Mouse (Mus musculus) bone marrow macrophage, adult 2 months (primary cell): ENCODE measurements around the gene Smok3a. TPM values are rescaled to one million over a fixed set of nuclear protein-coding genes. Genes with fewer than 3 reads are reported as not detected.
"Not testable (repeated sequence)": the region's sequence is repeated elsewhere in the genome, so short reads cannot be mapped to it uniquely, and the experiment has no call there.

ENCODE experiments used
- H3K27ac ChIP-seq: 2 replicates; pipeline ENCODE4 v1.5.1; 2012; ENCODE audit warnings: low read depth, low read length; ENCODE audit not compliant: insufficient read depth
- H3K4me1 ChIP-seq: 2 replicates; pipeline ENCODE4 v1.6.1; 2012; ENCODE audit warnings: low read length; ENCODE audit not compliant: control insufficient read depth, insufficient read depth
- H3K4me3 ChIP-seq: 2 replicates; pipeline ENCODE4 v1.5.1; 2012; ENCODE audit warnings: mild to moderate bottlenecking, low read length, moderate library complexity; ENCODE audit not compliant: insufficient read depth
- CTCF ChIP-seq: IDR thresholded peaks from 2 replicates; pipeline ENCODE4 v1.5.1; 2012; ENCODE audit warnings: low read depth, mild to moderate bottlenecking, low read length, moderate library complexity
- POLR2A ChIP-seq: IDR thresholded peaks from 2 replicates; pipeline ENCODE4 v1.6.1; 2012; ENCODE audit warnings: mild to moderate bottlenecking, low read depth, low read length, borderline replicate concordance
- polyA plus RNA-seq: library from polyadenylated mRNA; stranded (reverse); fragments of >200 nt; gene quantifications from 2 replicates; pipeline ENCODE4 v1.2.4, GENCODE M21; 2012; ENCODE audit not compliant: missing spikeins, insufficient read depth, insufficient read length

Gene Smok3a
- polyA plus RNA-seq, 1 experiment = not detected

DNA sequence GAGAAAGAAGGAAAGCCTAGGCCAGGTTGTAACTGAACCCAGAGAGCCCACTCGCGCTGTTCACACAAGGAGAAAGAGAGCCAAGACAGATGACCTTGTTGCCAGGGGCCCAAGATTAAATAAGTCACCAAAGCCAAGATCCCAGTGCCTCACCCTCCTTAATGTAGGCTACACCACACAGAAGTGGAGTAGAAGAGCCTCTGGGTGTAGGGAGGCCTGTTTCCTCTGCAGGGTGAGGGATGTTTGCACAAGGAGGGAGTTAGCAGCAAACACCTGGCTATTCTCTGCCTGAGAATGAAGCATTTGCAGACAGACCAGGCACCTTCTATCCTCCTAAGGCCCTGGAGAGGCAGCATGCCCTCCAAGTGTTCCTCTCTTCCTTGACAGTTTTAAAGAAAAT lies 4.5 kb upstream of the Smok3a start:
- TF ChIP-seq POLR2A = no peak
- no peak for TF ChIP-seq CTCF
- Histone ChIP-seq H3K27ac (no peak overlapping the region), H3K4me3 (no peak overlapping the region), H3K4me1 (no peaks in the 10 kb centered on the region)

DNA sequence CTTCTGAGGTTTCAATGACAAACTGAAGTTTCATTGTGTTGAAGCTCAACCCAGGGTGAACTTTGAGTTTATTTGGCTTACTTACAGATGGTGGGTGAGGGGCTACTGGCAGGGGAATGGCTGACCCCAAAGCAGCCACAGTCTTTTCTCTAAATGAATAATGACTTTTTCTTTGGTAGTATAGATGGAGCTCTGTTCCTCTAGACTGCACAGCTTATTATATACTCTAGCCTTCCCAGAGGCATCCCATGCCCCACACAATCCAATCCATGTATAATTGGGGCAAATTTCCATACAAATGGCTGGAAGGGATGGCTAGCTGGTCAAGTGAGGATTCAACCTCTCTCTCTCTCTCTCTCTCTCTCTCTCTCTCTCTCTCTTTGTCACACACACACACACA lies 4.1 kb upstream of the Smok3a start:
- Histone ChIP-seq H3K27ac (no peak overlapping the region), H3K4me1 (no peaks in the 10 kb centered on the region), H3K4me3 (no peak overlapping the region)
- no peak for TF ChIP-seq CTCF
- no peak for TF ChIP-seq POLR2A

DNA sequence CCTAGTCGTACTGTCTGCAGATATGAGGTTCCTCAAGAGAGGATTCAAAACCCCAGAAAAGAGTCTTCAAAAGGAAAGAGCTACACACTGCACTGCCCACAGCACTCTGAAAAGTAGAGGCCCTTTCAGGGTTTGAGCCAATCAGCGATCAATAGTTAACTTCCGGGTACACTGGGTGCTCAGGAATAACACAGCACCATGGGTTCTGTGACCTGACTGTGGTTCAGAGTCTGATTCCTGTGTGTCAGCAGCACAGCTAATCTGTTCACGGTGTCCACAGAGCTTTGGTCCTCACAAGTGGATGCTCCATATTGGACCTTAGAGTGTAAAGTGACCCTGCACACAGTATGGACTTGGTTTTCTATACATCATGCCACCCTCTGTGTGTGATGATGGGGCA lies 1.5 kb upstream of the Smok3a start:
- H3K27ac ChIP-seq, H3K4me1 ChIP-seq, H3K4me3 ChIP-seq: not testable (repeated sequence)

DNA sequence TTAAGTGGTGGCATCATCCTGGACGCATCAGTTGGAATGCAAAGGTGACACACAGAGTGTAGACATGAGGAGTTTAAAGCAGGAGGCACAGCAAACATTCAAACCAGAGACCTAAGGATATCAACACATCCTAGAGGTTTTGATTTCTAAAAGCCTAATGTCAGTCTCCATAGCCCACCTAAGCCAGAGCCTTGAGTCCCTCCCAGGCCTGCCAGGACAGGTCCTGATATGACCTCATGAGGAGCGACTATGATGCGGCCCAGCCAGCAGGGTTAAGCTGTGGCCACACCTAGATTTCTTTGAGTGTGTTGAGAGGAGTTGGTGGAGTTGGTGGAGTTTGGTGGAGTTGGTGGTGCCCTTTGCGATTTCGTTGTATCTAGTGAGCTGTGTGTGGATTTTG lies 31.8 kb downstream of the Smok3a start, which contains the start of gene Smok3c:
Smok3c (plus strand) TSS at position 301 of the 400 bp plus-strand sequence.
- not testable (repeated sequence) for H3K27ac ChIP-seq, H3K4me1 ChIP-seq, H3K4me3 ChIP-seq

DNA sequence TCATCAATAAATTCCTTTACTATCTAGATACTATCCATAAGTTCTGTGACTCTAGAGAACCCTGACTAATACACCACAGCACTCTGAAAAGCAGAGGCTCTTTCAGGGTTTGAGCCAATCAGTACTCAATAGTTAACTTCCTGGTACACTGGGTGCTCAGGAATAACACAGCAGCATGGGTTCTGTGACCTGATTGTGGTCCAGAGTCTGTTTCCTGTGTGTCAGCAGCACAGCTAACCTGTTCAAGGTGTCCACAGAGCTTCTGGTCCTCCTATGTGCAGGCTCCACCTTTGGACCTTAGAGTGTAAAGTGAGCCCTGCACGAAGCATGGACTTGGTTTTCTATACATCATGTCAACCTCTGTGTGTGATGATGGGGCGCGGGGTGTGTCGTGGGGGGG lies 52.7 kb downstream of the Smok3a start:
- H3K4me1 ChIP-seq = no peaks in the 10 kb centered on the region
- TF ChIP-seq CTCF = no peak
- no peak for TF ChIP-seq POLR2A

DNA sequence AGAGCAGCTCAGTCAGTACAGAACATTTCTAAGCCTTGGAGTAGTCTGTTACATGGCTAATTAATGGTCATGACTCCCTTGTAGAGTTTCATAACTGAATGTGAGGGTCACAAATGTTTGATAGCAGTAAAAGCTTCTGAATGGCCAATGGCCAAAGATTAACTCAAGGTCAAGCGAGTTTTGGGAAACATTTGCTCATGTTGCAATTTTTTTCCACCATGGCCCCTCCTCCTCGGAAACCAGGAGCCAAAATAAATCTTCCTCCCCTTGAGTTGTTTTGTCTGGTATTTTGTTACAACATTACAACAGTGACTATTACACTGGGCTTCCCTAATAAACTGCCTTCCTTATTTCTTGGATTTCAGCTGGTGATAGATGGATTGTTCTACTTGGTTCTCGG lies 54.6 kb downstream of the Smok3a start:
- TF ChIP-seq CTCF (no peak), POLR2A (no peak)
- H3K4me3 ChIP-seq = no peak overlapping the region

More for the DNA sequence above, 52.7 kb downstream of the Smok3a start:
- Histone ChIP-seq H3K4me3 (no peak overlapping the region), H3K27ac (no peak overlapping the region)

DNA sequence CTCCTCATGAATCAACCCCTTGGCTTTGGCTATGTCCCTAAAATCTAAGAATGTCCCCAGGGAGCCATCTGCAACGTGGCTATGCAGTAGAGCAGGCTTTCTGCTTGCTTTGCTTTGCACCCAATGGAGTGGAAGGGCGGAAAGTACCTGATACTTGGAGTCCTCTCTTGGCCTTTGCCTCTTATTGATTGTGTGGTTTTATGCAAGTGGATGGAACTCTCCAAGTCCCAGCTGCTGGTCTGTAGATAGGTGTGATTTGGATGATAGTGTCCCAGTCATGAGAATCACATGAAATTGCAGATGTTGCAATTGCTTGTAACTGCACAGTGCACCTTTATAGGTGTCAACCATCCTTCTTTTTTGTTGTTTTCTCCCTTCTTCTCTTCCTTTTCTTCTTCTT lies 55.1 kb downstream of the Smok3a start:
- no peak for TF ChIP-seq CTCF
- no peak for TF ChIP-seq POLR2A
- no peak overlapping the region for H3K27ac ChIP-seq
- no peak overlapping the region for H3K4me3 ChIP-seq
- H3K4me1 ChIP-seq = no peaks in the 10 kb centered on the region

More for the DNA sequence above, 54.6 kb downstream of the Smok3a start:
- no peaks in the 10 kb centered on the region for H3K4me1 ChIP-seq
- no peak overlapping the region for H3K27ac ChIP-seq

DNA sequence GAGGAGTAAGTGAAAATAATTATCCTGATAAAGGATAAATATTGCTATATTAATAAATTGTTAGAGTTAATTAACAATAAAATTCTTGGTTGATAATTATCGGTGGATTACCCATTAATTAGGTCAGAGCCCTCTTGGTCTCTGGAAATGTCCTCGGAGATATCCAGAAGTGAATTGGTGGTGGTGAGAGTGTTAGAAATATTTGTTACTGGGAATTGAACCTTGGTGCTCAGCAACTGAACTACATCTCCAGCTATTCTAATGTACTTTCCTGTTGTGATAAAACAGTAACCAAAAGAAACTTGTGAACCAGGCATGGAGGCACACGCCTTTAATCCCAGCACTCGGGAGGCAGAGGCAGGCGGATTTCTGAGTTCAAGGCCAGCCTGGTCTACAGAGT lies 59.4 kb downstream of the Smok3a start:
- H3K4me3 ChIP-seq = no peak overlapping the region

DNA sequence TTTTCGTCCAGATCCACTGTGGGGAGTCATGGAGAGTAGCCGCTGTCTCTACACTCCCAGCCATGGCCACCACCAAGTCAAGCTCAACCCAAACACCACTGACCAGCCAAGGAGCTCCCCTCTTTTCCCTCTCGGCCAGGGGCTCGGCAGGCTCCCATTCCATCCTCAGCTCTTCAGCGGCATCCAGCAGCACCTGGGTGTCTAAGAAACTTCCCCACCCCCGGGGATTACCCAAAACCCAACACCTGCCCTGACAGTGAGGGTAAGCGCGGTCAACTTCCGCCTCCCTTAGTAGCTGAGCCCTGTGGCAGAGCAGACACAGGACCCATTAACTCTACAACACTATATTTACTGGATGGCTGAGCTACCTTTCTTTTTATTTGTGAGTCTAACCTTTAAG lies 60.4 kb downstream of the Smok3a start:
- TF ChIP-seq POLR2A (no peak), CTCF (no peak)
- H3K4me1 ChIP-seq = no peaks in the 10 kb centered on the region
- no peak overlapping the region for H3K27ac ChIP-seq
- no peak overlapping the region for H3K4me3 ChIP-seq

More for the DNA sequence above, 59.4 kb downstream of the Smok3a start:
- no peaks in the 10 kb centered on the region for H3K4me1 ChIP-seq
- no peak overlapping the region for H3K27ac ChIP-seq
- no peak for TF ChIP-seq POLR2A
- no peak for TF ChIP-seq CTCF

DNA sequence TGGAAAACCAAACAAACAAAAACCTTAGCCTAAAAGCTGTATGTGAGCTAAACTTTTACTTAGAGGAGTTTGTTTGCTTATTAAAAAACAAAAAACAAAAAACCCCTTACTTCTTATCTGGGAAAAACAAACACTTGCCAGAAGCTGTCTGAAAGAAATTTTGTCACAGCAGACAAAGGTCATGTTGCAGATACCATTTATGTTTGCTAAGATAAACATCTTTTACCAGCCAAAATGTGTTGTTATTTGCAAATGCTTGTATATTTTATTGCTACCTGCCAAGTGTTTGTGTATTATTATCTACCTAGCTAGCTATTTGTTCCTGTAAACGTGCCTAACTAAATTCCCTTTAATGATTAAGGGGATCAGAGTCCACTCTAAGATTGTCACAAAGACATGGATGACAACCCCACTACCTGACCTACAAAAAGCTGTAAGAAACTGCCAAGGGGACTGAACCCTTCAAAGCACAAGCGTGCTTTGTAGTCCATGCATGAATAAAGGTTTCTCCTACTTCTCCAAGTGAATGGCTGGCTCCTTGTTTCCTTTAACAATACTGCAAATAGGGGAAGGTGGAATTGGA lies 62.3 kb downstream of the Smok3a start:
- Histone ChIP-seq H3K4me1 (peaks cover 5% of the 10 kb centered on the region; the same call in 1 of the 2 replicates), H3K4me3 (no peak overlapping the region), H3K27ac (no peak overlapping the region)
- TF ChIP-seq POLR2A (no peak), CTCF (no peak)

DNA sequence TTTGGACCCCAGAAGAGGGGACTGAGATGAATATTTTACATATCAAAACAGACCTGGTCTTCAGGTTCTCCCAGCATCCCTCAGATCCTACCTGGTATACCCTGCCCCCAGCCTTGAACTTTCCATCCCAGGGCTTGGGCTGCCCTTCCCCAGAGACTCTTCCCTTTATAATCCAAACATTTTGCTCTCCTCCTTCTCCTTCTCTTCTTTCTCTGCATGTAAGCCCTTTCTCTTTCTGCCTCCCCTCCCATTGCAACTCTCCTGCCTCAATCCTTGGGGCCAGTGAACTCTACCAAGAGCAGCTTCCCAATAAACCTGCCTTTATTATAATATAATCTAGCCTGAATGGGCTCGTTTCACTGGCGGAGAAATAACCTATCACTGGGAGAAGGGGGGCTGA lies 62.9 kb downstream of the Smok3a start:
- TF ChIP-seq POLR2A = no peak
- TF ChIP-seq CTCF = no peak
- Histone ChIP-seq H3K4me3 (no peak overlapping the region), H3K27ac (no peak overlapping the region), H3K4me1 (peaks cover 5% of the 10 kb centered on the region; the same call in 1 of the 2 replicates)

Other genes starting within 250 kb of the Smok3a start
- 28.3 and 36.2 TPM in 2 replicates for gene Ppp1r35, start 242.4 kb upstream of the Smok3a start, polyA plus RNA-seq
- gene Mepce, start 233.6 kb upstream of the Smok3a start, polyA plus RNA-seq = 31.3 and 35.4 TPM in 2 replicates
- 6.1 TPM in 2 replicates for gene Zcwpw1, start 233.5 kb upstream of the Smok3a start, polyA plus RNA-seq
- gene Pilra, start 185.0 kb upstream of the Smok3a start, polyA plus RNA-seq = 15.5 and 16.8 TPM in 2 replicates
- 15.2 and 19.7 TPM in 2 replicates for gene Pilrb1, start 163.2 kb upstream of the Smok3a start, polyA plus RNA-seq
- gene Pilrb2, start 149.4 kb upstream of the Smok3a start, polyA plus RNA-seq = 37.4 and 42.3 TPM in 2 replicates
- not detected in 2 replicates for gene Cyp3a13, start 99.6 kb upstream of the Smok3a start, polyA plus RNA-seq
- gene Gjc3, start 58.2 kb upstream of the Smok3a start, polyA plus RNA-seq = not detected in 2 replicates
- gene Azgp1, start 39.7 kb upstream of the Smok3a start, polyA plus RNA-seq = not detected in 2 replicates
- gene Smok3b, start 168 bp downstream of the Smok3a start, polyA plus RNA-seq = not detected in 2 replicates
- not detected in 2 replicates for gene Smok3c, start 31.9 kb downstream of the Smok3a start, polyA plus RNA-seq
- gene Zkscan1, start 63.8 kb downstream of the Smok3a start, polyA plus RNA-seq = 10.5 and 12.0 TPM in 2 replicates
- gene Zscan21, start 95.6 kb downstream of the Smok3a start, polyA plus RNA-seq = 14.0 and 15.0 TPM in 2 replicates
- 5.8 and 6.8 TPM in 2 replicates for gene Zfp113, start 134.5 kb downstream of the Smok3a start, polyA plus RNA-seq
- 77.7 and 82.3 TPM in 2 replicates for gene Cops6, start 139.8 kb downstream of the Smok3a start, polyA plus RNA-seq
- 34.1 and 40.5 TPM in 2 replicates for gene Ap4m1, start 150.7 kb downstream of the Smok3a start, polyA plus RNA-seq
- gene Mcm7, start 151.2 kb downstream of the Smok3a start, polyA plus RNA-seq = 34.6 and 46.6 TPM in 2 replicates
- gene Taf6, start 166.2 kb downstream of the Smok3a start, polyA plus RNA-seq = 26.5 and 33.3 TPM in 2 replicates
- gene Cnpy4, start 166.2 kb downstream of the Smok3a start, polyA plus RNA-seq = 28.2 and 37.3 TPM in 2 replicates
- 5.4 and 5.8 TPM in 2 replicates for gene Mblac1, start 173.1 kb downstream of the Smok3a start, polyA plus RNA-seq
- gene Nxpe5, start 204.6 kb downstream of the Smok3a start, polyA plus RNA-seq = 40.8 and 43.3 TPM in 2 replicates
- gene Lamtor4, start 234.2 kb downstream of the Smok3a start, polyA plus RNA-seq = 96.8 and 106 TPM in 2 replicates
- gene BC037034, start 242.8 kb downstream of the Smok3a start, polyA plus RNA-seq = 83.8 and 85.1 TPM in 2 replicates